Mouse (Mus musculus) E14TG2a.4 (cell line): Measurements from ENCODE around the gene Smad3.

Source experiments
- CTCF ChIP-seq: conservative IDR thresholded peaks from 2 replicates; pipeline ENCODE4 v1.5.1; 2014; ENCODE audit warnings: low read length
- NANOG ChIP-seq: IDR thresholded peaks from 2 replicates; pipeline ENCODE4 v1.6.1; 2014; ENCODE audit warnings: borderline replicate concordance, low read length, mixed read lengths

- TF ChIP-seq CTCF (no peak), NANOG (no peak)
Observed at GRCm38 (mm10) chr9:63754556-63755510, 3.0 kb downstream of the Smad3 start.
